Mouse (Mus musculus): ENCODE results near the gene Atg4c. TPM values are rescaled to one million over a fixed set of nuclear protein-coding genes. Genes with fewer than 3 reads are reported as not detected.

Atg4c gene
- polyA plus RNA-seq (2015; fragmentation: Nextera tagmentation; extraction: Ambion mirVana), result 6.9 and 8.3 TPM in 2 replicates

GRCm38 (mm10) chr4:99193810-99194582, at the start of gene Atg4c:
TSS of gene Atg4c (plus strand) at chr4:99193934.

Other genes starting within 250 kb of the Atg4c start
- gene Angptl3, start 163.0 kb upstream of the Atg4c start, polyA plus RNA-seq (2015; fragmentation: Nextera tagmentation; extraction: Ambion mirVana), result 0.69 and 0.71 TPM in 2 replicates
- gene Dock7, start 73.0 kb upstream of the Atg4c start, polyA plus RNA-seq (2015; fragmentation: Nextera tagmentation; extraction: Ambion mirVana), result 18.5 and 19.1 TPM in 2 replicates
- 0.16 and 0.24 TPM in 2 replicates for gene Gm12689, start 102.0 kb downstream of the Atg4c start, polyA plus RNA-seq (2015; fragmentation: Nextera tagmentation; extraction: Ambion mirVana)